Mouse (Mus musculus): ENCODE results near the gene Robo4. TPM values are rescaled to one million over a fixed set of nuclear protein-coding genes. Genes with fewer than 3 reads are reported as not detected.

Robo4 gene
- 6.6 and 7.1 TPM in 2 replicates for polyA plus RNA-seq (2015; fragmentation: Nextera tagmentation; extraction: Ambion mirVana)

- H3K9ac ChIP-seq (ENCODE audit: low read depth, low read length), result 0 out of 2 replicates have a peak within 1 kb of the TSS, but pooled peaks have one; percentile 17
- no peaks in the 10 kb centered on the region for H3K9me3 ChIP-seq (ENCODE audit: control insufficient read depth)
- H3K4me2 ChIP-seq (replicated peaks; ENCODE audit: low read depth), result no peak within 1 kb of the TSS
- no peak for TF ChIP-seq CTCF (IDR thresholded peaks at IDR 0.05; ENCODE audit: low read depth)
- H3K27me3 ChIP-seq (replicated peaks; ENCODE audit: control insufficient read depth, insufficient read depth, low read length), result no peaks in the 10 kb centered on the region
- H3K36me3 ChIP-seq (ENCODE audit: control insufficient read depth, insufficient read depth), result no peaks in the 10 kb centered on the region
- no peak for ATAC-seq
- peak within 1 kb of the TSS; percentile 18 for H3K4me3 ChIP-seq (ENCODE audit: low read depth, low read length)
- H3K4me1 ChIP-seq (replicated peaks; ENCODE audit: control insufficient read depth, insufficient read depth, low read length), result no peaks in the 10 kb centered on the region
- WGBS, result 24% methylated on average over 7 of the region's 7 CpGs
- H3K27ac ChIP-seq (ENCODE audit: low read depth, low read length), result peak within 1 kb of the TSS; percentile 58
Measured at GRCm38 (mm10) chr9:37401802-37402201, at the start of gene Robo4. Robo4 (plus strand) TSS chr9:37401897.

DNA sequence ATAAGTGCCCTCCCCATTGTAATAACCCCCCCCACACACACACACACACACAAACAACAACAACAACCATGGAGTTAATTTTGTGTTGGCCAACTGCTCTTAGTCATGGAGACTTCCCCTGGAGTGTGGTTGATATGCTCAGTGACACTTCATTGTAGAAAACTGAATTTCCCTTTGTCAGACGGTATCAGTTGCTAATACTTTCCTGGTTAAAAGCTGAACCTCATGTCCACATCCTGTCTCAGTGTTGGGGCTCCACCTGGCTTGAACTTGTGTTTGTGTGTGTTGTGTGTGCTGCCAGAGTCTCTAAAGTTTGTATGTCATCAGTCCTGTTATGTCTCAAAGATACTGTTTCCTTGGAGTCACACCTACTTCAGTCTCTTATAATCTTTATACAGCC, 47.2 kb upstream of the Robo4 start:
- ATAC-seq, result no peak
- Histone ChIP-seq H3K4me3 (ENCODE audit: low read depth, low read length) (no peak overlapping the region), H3K9ac (ENCODE audit: low read depth, low read length) (no peak overlapping the region), H3K4me2 (replicated peaks; ENCODE audit: low read depth) (no peak overlapping the region), H3K9me3 (ENCODE audit: control insufficient read depth) (no peaks in the 10 kb centered on the region), H3K27ac (ENCODE audit: low read depth, low read length) (no peak overlapping the region), H3K36me3 (ENCODE audit: control insufficient read depth, insufficient read depth) (no peaks in the 10 kb centered on the region), H3K4me1 (replicated peaks; ENCODE audit: control insufficient read depth, insufficient read depth, low read length) (no peaks in the 10 kb centered on the region), H3K27me3 (replicated peaks; ENCODE audit: control insufficient read depth, insufficient read depth, low read length) (no peaks in the 10 kb centered on the region)
- WGBS, result 71% methylated on average over 1 of the region's 1 CpGs
- TF ChIP-seq CTCF (IDR thresholded peaks at IDR 0.05; ENCODE audit: low read depth), result no peak

DNA sequence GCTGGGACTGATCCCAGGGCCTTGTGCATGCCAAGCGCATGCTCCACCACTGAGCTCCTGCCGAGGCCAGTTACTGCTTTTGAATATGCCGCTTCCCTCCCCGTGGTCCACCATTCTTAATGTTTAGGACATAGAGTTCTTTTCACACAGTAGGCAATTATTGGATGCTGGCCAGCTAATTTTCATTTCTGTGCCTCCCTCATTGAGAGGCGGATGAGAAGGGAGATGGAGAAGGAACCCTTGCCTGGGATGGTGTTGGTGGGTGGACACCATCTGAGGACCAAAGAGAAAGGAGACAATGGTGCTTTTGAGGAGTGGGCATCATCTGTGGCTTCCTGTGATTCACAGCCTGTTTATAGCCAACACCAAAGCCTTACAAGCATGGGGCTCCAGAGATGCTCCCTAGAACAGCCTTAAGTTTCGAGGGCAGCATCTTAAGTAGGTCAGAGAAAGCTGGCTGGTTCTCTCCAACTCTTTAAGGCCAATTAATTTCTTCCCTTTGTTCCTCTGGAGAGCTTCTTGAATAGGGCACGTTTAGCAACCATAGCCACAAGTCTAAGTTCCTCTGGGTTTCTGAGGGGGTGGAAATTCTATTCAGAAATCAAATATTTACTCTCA, 42.9 kb upstream of the Robo4 start:
- H3K27me3 ChIP-seq (replicated peaks; ENCODE audit: control insufficient read depth, insufficient read depth, low read length), result no peaks in the 10 kb centered on the region
- no peaks in the 10 kb centered on the region for H3K4me1 ChIP-seq (replicated peaks; ENCODE audit: control insufficient read depth, insufficient read depth, low read length)
- no peak for ATAC-seq
- WGBS, result 79% methylated on average over 7 of the region's 7 CpGs
- no peaks in the 10 kb centered on the region for H3K36me3 ChIP-seq (ENCODE audit: control insufficient read depth, insufficient read depth)
- no peak overlapping the region for H3K4me3 ChIP-seq (ENCODE audit: low read depth, low read length)
- no peaks in the 10 kb centered on the region for H3K9me3 ChIP-seq (ENCODE audit: control insufficient read depth)
- no peak overlapping the region for H3K9ac ChIP-seq (ENCODE audit: low read depth, low read length)
- no peak overlapping the region for H3K27ac ChIP-seq (ENCODE audit: low read depth, low read length)
- H3K4me2 ChIP-seq (replicated peaks; ENCODE audit: low read depth), result no peak overlapping the region
- no peak for TF ChIP-seq CTCF (IDR thresholded peaks at IDR 0.05; ENCODE audit: low read depth)

- H3K36me3 ChIP-seq (ENCODE audit: control insufficient read depth, insufficient read depth), result no peaks in the 10 kb centered on the region
- no peak overlapping the region for H3K4me3 ChIP-seq (ENCODE audit: low read depth, low read length)
- no peaks in the 10 kb centered on the region for H3K9me3 ChIP-seq (ENCODE audit: control insufficient read depth)
- TF ChIP-seq CTCF (IDR thresholded peaks at IDR 0.05; ENCODE audit: low read depth), result no peak
- H3K9ac ChIP-seq (ENCODE audit: low read depth, low read length), result no peak overlapping the region
- no peaks in the 10 kb centered on the region for H3K27me3 ChIP-seq (replicated peaks; ENCODE audit: control insufficient read depth, insufficient read depth, low read length)
- H3K4me1 ChIP-seq (replicated peaks; ENCODE audit: control insufficient read depth, insufficient read depth, low read length), result no peaks in the 10 kb centered on the region
- WGBS, result 50% methylated on average over 6 of the region's 6 CpGs
- no peak overlapping the region for H3K27ac ChIP-seq (ENCODE audit: low read depth, low read length)
- no peak for ATAC-seq
- no peak overlapping the region for H3K4me2 ChIP-seq (replicated peaks; ENCODE audit: low read depth)
Measured at GRCm38 (mm10) chr9:37359331-37360220, 42.1 kb upstream of the Robo4 start.

GRCm38 (mm10) chr9:37362084-37362483, 39.6 kb upstream of the Robo4 start:
- no peak overlapping the region for H3K27ac ChIP-seq (ENCODE audit: low read depth, low read length)
- H3K27me3 ChIP-seq (replicated peaks; ENCODE audit: control insufficient read depth, insufficient read depth, low read length), result no peaks in the 10 kb centered on the region
- no peak for TF ChIP-seq CTCF (IDR thresholded peaks at IDR 0.05; ENCODE audit: low read depth)
- no peak overlapping the region for H3K9ac ChIP-seq (ENCODE audit: low read depth, low read length)
- no peaks in the 10 kb centered on the region for H3K36me3 ChIP-seq (ENCODE audit: control insufficient read depth, insufficient read depth)
- H3K9me3 ChIP-seq (ENCODE audit: control insufficient read depth), result no peaks in the 10 kb centered on the region
- no peak overlapping the region for H3K4me2 ChIP-seq (replicated peaks; ENCODE audit: low read depth)
- no peak overlapping the region for H3K4me3 ChIP-seq (ENCODE audit: low read depth, low read length)
- H3K4me1 ChIP-seq (replicated peaks; ENCODE audit: control insufficient read depth, insufficient read depth, low read length), result no peaks in the 10 kb centered on the region
- no peak for ATAC-seq

- 53% methylated on average over 1 of the region's 1 CpGs for WGBS
Measured at GRCm38 (mm10) chr9:37362881-37363280, 38.8 kb upstream of the Robo4 start.

More at GRCm38 (mm10) chr9:37362881-37363280, 38.8 kb upstream of the Robo4 start:
- H3K4me2 ChIP-seq (replicated peaks; ENCODE audit: low read depth), result no peak overlapping the region
- no peak for ATAC-seq
- no peaks in the 10 kb centered on the region for H3K36me3 ChIP-seq (ENCODE audit: control insufficient read depth, insufficient read depth)
- no peaks in the 10 kb centered on the region for H3K4me1 ChIP-seq (replicated peaks; ENCODE audit: control insufficient read depth, insufficient read depth, low read length)
- no peak overlapping the region for H3K27ac ChIP-seq (ENCODE audit: low read depth, low read length)
- no peaks in the 10 kb centered on the region for H3K9me3 ChIP-seq (ENCODE audit: control insufficient read depth)
- no peak overlapping the region for H3K4me3 ChIP-seq (ENCODE audit: low read depth, low read length)
- H3K27me3 ChIP-seq (replicated peaks; ENCODE audit: control insufficient read depth, insufficient read depth, low read length), result no peaks in the 10 kb centered on the region
- TF ChIP-seq CTCF (IDR thresholded peaks at IDR 0.05; ENCODE audit: low read depth), result no peak
- H3K9ac ChIP-seq (ENCODE audit: low read depth, low read length), result no peak overlapping the region
